Mouse (Mus musculus) embryonic fibroblast, embryonic 13.5 days (primary cell): ENCODE results near the gene Cd72.

Source experiments
- CTCF ChIP-seq: IDR thresholded peaks from 2 replicates; pipeline ENCODE4 v1.5.1; 2011; ENCODE audit warnings: mild to moderate bottlenecking, control low read depth, low read length, moderate library complexity, borderline replicate concordance; ENCODE audit not compliant: insufficient read depth
- POLR2A ChIP-seq: IDR thresholded peaks from 2 replicates; pipeline ENCODE4 v1.6.1; 2011; ENCODE audit warnings: low read depth, mild to moderate bottlenecking, control low read depth, low read length, moderate library complexity

- TF ChIP-seq CTCF, result peak; percentile 43; the same call in 1 of the 2 replicates
- no peak for TF ChIP-seq POLR2A
These were observed 34.1 kb downstream of the Cd72 start for GRCm38 (mm10) chr4:43420305-43420704.
